Mouse (Mus musculus) liver, embryonic 14.5 days (tissue): ENCODE measurements around the gene Ctsd.

Experiments used
- CTCF ChIP-seq: IDR thresholded peaks from 2 replicates; pipeline ENCODE4 v1.5.1; 2016; ENCODE audit warnings: antibody characterized with exemption, low read depth, control low read depth
- EP300 ChIP-seq: IDR thresholded peaks from 2 replicates; pipeline ENCODE4 v1.6.1; 2016; ENCODE audit warnings: antibody characterized with exemption, low read depth

- TF ChIP-seq CTCF (no peak), EP300 (peak; percentile 99)
Measured at GRCm38 (mm10) chr7:142377233-142377925, 10.5 kb downstream of the Ctsd start.
